Mouse (Mus musculus): ENCODE measurements around the gene Ptpa.

GRCm38 (mm10) chr2:30490384-30490783 lies 74.5 kb downstream of the Ptpa start:
- TF ChIP-seq CTCF (IDR thresholded peaks at IDR 0.05; ENCODE audit: extremely low read depth, insufficient read length, insufficient replicate concordance, low read depth, low read length) (no peak), POLR2A (IDR thresholded peaks at IDR 0.05; ENCODE audit: low read depth, low read length) (no peak)
